In genomic region chr3:119537884-119538283, GRCm38 (mm10) we compare ENCODE assay signal across 11 mouse cellular contexts.
DNase-seq lines count a peak whose midpoint lies in the region; ATAC-seq and TF ChIP-seq lines count a peak whose summit lies in the region.
"Had no signal": no experiment of that assay in that cellular context is flagged by ENCODE, and none has a peak within 500 bp of the region (broad histone marks: within the 10 kb centered on the region; RNA-seq: fewer than 3 reads in every experiment).

No protein-coding gene starts in this region.

- H3K27me3 ChIP-seq in forebrain, embryonic 14.5 days (replicated peaks; ENCODE audit: control insufficient read depth, insufficient read depth, low read length) = no peaks in the 10 kb centered on the region
- no peaks in the 10 kb centered on the region for H3K27me3 ChIP-seq in forebrain, embryonic 16.5 days (replicated peaks; ENCODE audit: control insufficient read depth, insufficient read depth, low read length)
- H3K27me3 ChIP-seq in ES-Bruce4 (ENCODE audit: control insufficient read depth, insufficient read depth, low read length, poor library complexity, severe bottlenecking) = no peaks in the 10 kb centered on the region
- H3K27me3 ChIP-seq: stomach, embryonic 15.5 days had no signal

- H3K4me2 ChIP-seq in forebrain, embryonic 14.5 days (ENCODE audit: low read length) = no peak overlapping the region
- H3K4me2 ChIP-seq in forebrain, embryonic 16.5 days (ENCODE audit: low read length) = no peak overlapping the region
- H3K4me2 ChIP-seq: stomach, embryonic 15.5 days had no signal

- ATAC-seq in forebrain, embryonic 14.5 days = no peak
- ATAC-seq in forebrain, embryonic 16.5 days = no peak
- no peak; the same call in 1 of the 2 replicates for ATAC-seq in megakaryocyte progenitor cell, adult 5-6 weeks (replicated peaks; ENCODE audit: poor library complexity)

- peak; percentile 63 for TF ChIP-seq CTCF in layer of hippocampus, adult 2 months (conservative IDR thresholded peaks at IDR 0.05)
- TF ChIP-seq CTCF in ES-Bruce4 (IDR thresholded peaks at IDR 0.05; ENCODE audit: low read depth, low read length) = peak; percentile 44

- H3K4me1 ChIP-seq in forebrain, embryonic 14.5 days (ENCODE audit: control insufficient read depth, insufficient read depth, low read length) = no peaks in the 10 kb centered on the region
- no peaks in the 10 kb centered on the region for H3K4me1 ChIP-seq in forebrain, embryonic 16.5 days (replicated peaks; ENCODE audit: control insufficient read depth, insufficient read depth, low read length)
- H3K4me1 ChIP-seq in ES-Bruce4 (ENCODE audit: control insufficient read depth, insufficient read depth, low read length) = no peaks in the 10 kb centered on the region
- H3K4me1 ChIP-seq: stomach, embryonic 15.5 days had no signal

- no peaks in the 10 kb centered on the region for H3K36me3 ChIP-seq in forebrain, embryonic 14.5 days (ENCODE audit: control insufficient read depth, insufficient read depth, low read length)
- no peaks in the 10 kb centered on the region for H3K36me3 ChIP-seq in forebrain, embryonic 16.5 days (ENCODE audit: control insufficient read depth, insufficient read depth)
- H3K36me3 ChIP-seq in ES-Bruce4 (ENCODE audit: control insufficient read depth, insufficient read depth, low read length, poor library complexity, severe bottlenecking) = no peaks in the 10 kb centered on the region
- H3K36me3 ChIP-seq: stomach, embryonic 15.5 days had no signal

- DNase-seq in forebrain, embryonic 14.5 days (ENCODE audit: low spot score) = peak; percentile 16
- no peak for DNase-seq in layer of hippocampus, adult 2 months (ENCODE audit: low spot score in 2 of 2)
- DNase-seq in layer of hippocampus, adult 8-10 months (ENCODE audit: low spot score in 2 of 2) = no peak
- peak; percentile 29 for DNase-seq in embryo, embryonic 10.5 days (ENCODE audit: low spot score)
- DNase-seq in ovary, postnatal 10 days (ENCODE audit: low spot score) = no peak
- DNase-seq: cerebellum, adult 11 months had no signal

- TF ChIP-seq POLR2A in ES-Bruce4 (IDR thresholded peaks at IDR 0.05; ENCODE audit: insufficient read depth, low read length) = no peak

- H3K27ac ChIP-seq in forebrain, embryonic 14.5 days (ENCODE audit: low read depth, low read length) = no peak overlapping the region
- no peak overlapping the region for H3K27ac ChIP-seq in forebrain, embryonic 16.5 days (ENCODE audit: low read length)
- H3K27ac ChIP-seq in layer of hippocampus, adult 2 months = no peak overlapping the region
- no peak overlapping the region for H3K27ac ChIP-seq in ES-Bruce4 (ENCODE audit: insufficient read depth, low read length)
- H3K27ac ChIP-seq: stomach, embryonic 15.5 days had no signal

- 74% methylated on average over 7 of the region's 7 CpGs for WGBS in forebrain, embryonic 14.5 days
- WGBS in forebrain, embryonic 16.5 days = 71% methylated on average over 7 of the region's 7 CpGs

- H3K9ac ChIP-seq in forebrain, embryonic 14.5 days (ENCODE audit: low read length) = no peak overlapping the region
- no peak overlapping the region for H3K9ac ChIP-seq in forebrain, embryonic 16.5 days (replicated peaks; ENCODE audit: low read depth, low read length)
- H3K9ac ChIP-seq in ES-Bruce4 (ENCODE audit: low read depth, poor library complexity, severe bottlenecking) = no peak overlapping the region
- H3K9ac ChIP-seq: stomach, embryonic 15.5 days had no signal

- no peak for TF ChIP-seq EP300 in ES-Bruce4 (IDR thresholded peaks at IDR 0.05; ENCODE audit: insufficient read depth, low read depth, low read length)

- no peak overlapping the region for H3K4me3 ChIP-seq in forebrain, embryonic 14.5 days (ENCODE audit: low read depth, low read length)
- no peak overlapping the region for H3K4me3 ChIP-seq in forebrain, embryonic 16.5 days (replicated peaks; ENCODE audit: low read length)
- H3K4me3 ChIP-seq in layer of hippocampus, adult 2 months = no peak overlapping the region
- no peak overlapping the region for H3K4me3 ChIP-seq in ES-Bruce4 (ENCODE audit: low read depth, low read length)
- H3K4me3 ChIP-seq: erythroblast, embryonic 14.5 days; stomach, embryonic 15.5 days had no signal

- no peaks in the 10 kb centered on the region for H3K9me3 ChIP-seq in forebrain, embryonic 14.5 days (replicated peaks; ENCODE audit: control insufficient read depth, low read length)
- H3K9me3 ChIP-seq in forebrain, embryonic 16.5 days (ENCODE audit: control insufficient read depth, low read length) = no peaks in the 10 kb centered on the region
- no peaks in the 10 kb centered on the region for H3K9me3 ChIP-seq in ES-Bruce4 (replicated peaks; ENCODE audit: control insufficient read depth, insufficient read depth, low read length, poor library complexity, severe bottlenecking)
- H3K9me3 ChIP-seq: stomach, embryonic 15.5 days had no signal

Comparison
In these comparisons a context has a peak if more than half of its experiments do, and no peak if none do; other contexts are left out.
1. DNase-seq: peak in forebrain, embryonic 14.5 days (single experiment) and embryo, embryonic 10.5 days (single experiment); none in layer of hippocampus, adult 2 months (0 of 2), layer of hippocampus, adult 8-10 months (0 of 2) and ovary, postnatal 10 days (single experiment).